Mouse (Mus musculus): ENCODE data around the gene Banf2. TPM values are rescaled to one million over a fixed set of nuclear protein-coding genes. Genes with fewer than 3 reads are reported as not detected.
A peak's percentile ranks its signal among the peaks of the same experiment; 100 is the strongest.

Gene Banf2
- polyA plus RNA-seq, 1 experiment from 2014 or later: not detected

GRCm38 (mm10) chr2:144010282-144011044, 22.4 kb upstream of the Banf2 start:
- Histone ChIP-seq H3K4me1 (ENCODE audit: control insufficient read depth in 2 of 2, insufficient read depth in 2 of 2, low read length in 2 of 2) (peaks cover 9 to 32% of the 10 kb centered on the region in 2 experiments), H3K27ac (replicated peaks in 1 of 2; ENCODE audit: control insufficient read depth in 1 of 2, insufficient read depth in 1 of 2, low read depth in 2 of 2, low read length in 2 of 2) (peak overlapping the region; percentile 95 to 97), H3K27me3 (ENCODE audit: control insufficient read depth, insufficient read depth, low read length) (no peaks in the 10 kb centered on the region), H3K36me3 (ENCODE audit: control insufficient read depth, insufficient read depth, low read length) (peaks cover 13% of the 10 kb centered on the region), H3K4me2 (ENCODE audit: low read length) (peak overlapping the region; percentile 63), H3K9me3 (ENCODE audit: control insufficient read depth, low read length) (no peaks in the 10 kb centered on the region), H3K4me3 (ENCODE audit: control insufficient read depth in 1 of 2, insufficient read depth in 1 of 2, low read depth in 1 of 2, low read length in 2 of 2) (peak overlapping the region; percentile 96 to 98), H3K9ac (ENCODE audit: low read length) (peak overlapping the region; percentile 99)
- WGBS: under 1% methylated on average over 78 of the region's 107 CpGs
- peak; percentile 45 for ATAC-seq (ENCODE audit: insufficient number of reproducible peaks, insufficient read depth, low FRiP score, low read depth)

GRCm38 (mm10) chr2:144011080-144011551, 21.7 kb upstream of the Banf2 start, which contains the start of gene Rrbp1:
Gene Rrbp1 (minus strand): TSS chr2:144011263.
- peaks cover 13% of the 10 kb centered on the region for H3K36me3 ChIP-seq (ENCODE audit: control insufficient read depth, insufficient read depth, low read length)
- no peaks in the 10 kb centered on the region for H3K27me3 ChIP-seq (ENCODE audit: control insufficient read depth, insufficient read depth, low read length)
- peak within 1 kb of the TSS; percentile 95 to 97 for H3K27ac ChIP-seq (replicated peaks in 1 of 2; ENCODE audit: control insufficient read depth in 1 of 2, insufficient read depth in 1 of 2, low read depth in 2 of 2, low read length in 2 of 2)
- WGBS: 1% methylated on average over 47 of the region's 53 CpGs
- no peaks in the 10 kb centered on the region for H3K9me3 ChIP-seq (ENCODE audit: control insufficient read depth, low read length)
- H3K4me3 ChIP-seq (ENCODE audit: control insufficient read depth in 1 of 2, insufficient read depth in 1 of 2, low read depth in 1 of 2, low read length in 2 of 2): peak within 1 kb of the TSS; percentile 96 to 98
- H3K4me2 ChIP-seq (ENCODE audit: low read length): peak within 1 kb of the TSS; percentile 63
- peak within 1 kb of the TSS; percentile 99 for H3K9ac ChIP-seq (ENCODE audit: low read length)
- peak; percentile 97 for ATAC-seq (ENCODE audit: insufficient number of reproducible peaks, insufficient read depth, low FRiP score, low read depth)
- H3K4me1 ChIP-seq (ENCODE audit: control insufficient read depth in 2 of 2, insufficient read depth in 2 of 2, low read length in 2 of 2): peaks cover 4 to 25% of the 10 kb centered on the region in 2 experiments

DNA sequence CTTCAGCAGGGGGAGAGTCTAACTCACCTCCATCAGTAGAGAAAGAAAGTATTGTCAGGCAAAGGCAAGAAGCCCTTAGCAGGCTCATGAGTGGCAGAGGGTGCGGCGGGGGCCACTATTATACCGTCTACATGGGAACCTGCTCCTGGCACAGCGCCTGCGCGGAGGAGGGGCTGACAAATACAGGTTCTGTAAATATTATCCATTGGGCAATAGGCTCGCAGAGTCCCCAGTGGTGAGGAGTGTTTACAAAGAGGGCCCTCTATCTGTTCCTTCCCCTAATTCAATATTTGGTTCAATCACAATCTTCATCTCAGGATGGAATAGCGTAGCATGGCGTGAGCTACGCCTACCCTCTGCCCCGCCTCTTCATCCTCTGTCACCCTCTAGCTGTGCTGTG, 18.8 kb upstream of the Banf2 start:
- Histone ChIP-seq H3K27ac (replicated peaks in 1 of 2; ENCODE audit: control insufficient read depth in 1 of 2, insufficient read depth in 1 of 2, low read depth in 2 of 2, low read length in 2 of 2) (no peak overlapping the region), H3K27me3 (ENCODE audit: control insufficient read depth, insufficient read depth, low read length) (no peaks in the 10 kb centered on the region), H3K4me3 (ENCODE audit: control insufficient read depth in 1 of 2, insufficient read depth in 1 of 2, low read depth in 1 of 2, low read length in 2 of 2) (no peak overlapping the region), H3K36me3 (ENCODE audit: control insufficient read depth, insufficient read depth, low read length) (no peaks in the 10 kb centered on the region), H3K4me1 (ENCODE audit: control insufficient read depth in 2 of 2, insufficient read depth in 2 of 2, low read length in 2 of 2) (peaks cover 3 to 7% of the 10 kb centered on the region in 2 experiments; a peak in 3 of 4 replicates), H3K9me3 (ENCODE audit: control insufficient read depth, low read length) (no peaks in the 10 kb centered on the region), H3K9ac (ENCODE audit: low read length) (no peak overlapping the region), H3K4me2 (ENCODE audit: low read length) (no peak overlapping the region)
- 78% methylated on average over 11 of the region's 11 CpGs for WGBS
- no peak for ATAC-seq (ENCODE audit: insufficient number of reproducible peaks, insufficient read depth, low FRiP score, low read depth)

DNA sequence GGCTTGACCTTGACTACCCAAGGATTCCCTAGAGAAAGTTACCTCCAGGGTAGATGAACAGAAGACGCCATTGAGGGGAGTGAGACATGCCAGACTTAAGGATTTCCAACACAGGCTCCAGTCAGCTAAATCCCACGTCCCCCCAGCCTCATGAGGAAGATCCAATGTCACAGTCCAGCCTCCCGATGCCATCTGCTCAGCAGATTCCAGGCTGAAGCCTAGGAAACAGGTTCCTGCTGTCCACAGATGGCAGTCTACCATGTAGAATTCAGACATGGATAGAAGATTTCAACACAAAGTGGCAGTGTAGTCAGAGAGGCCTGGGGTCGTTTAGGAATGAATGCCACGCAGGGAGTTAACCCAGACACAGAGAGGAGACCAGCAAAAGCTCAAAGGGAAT, 18.4 kb upstream of the Banf2 start:
- no peaks in the 10 kb centered on the region for H3K36me3 ChIP-seq (ENCODE audit: control insufficient read depth, insufficient read depth, low read length)
- no peak for ATAC-seq (ENCODE audit: insufficient number of reproducible peaks, insufficient read depth, low FRiP score, low read depth)
- no peak overlapping the region for H3K4me2 ChIP-seq (ENCODE audit: low read length)
- no peak overlapping the region for H3K4me3 ChIP-seq (ENCODE audit: control insufficient read depth in 1 of 2, insufficient read depth in 1 of 2, low read depth in 1 of 2, low read length in 2 of 2)
- H3K27ac ChIP-seq (replicated peaks in 1 of 2; ENCODE audit: control insufficient read depth in 1 of 2, insufficient read depth in 1 of 2, low read depth in 2 of 2, low read length in 2 of 2): no peak overlapping the region
- no peaks in the 10 kb centered on the region for H3K27me3 ChIP-seq (ENCODE audit: control insufficient read depth, insufficient read depth, low read length)
- H3K9ac ChIP-seq (ENCODE audit: low read length): no peak overlapping the region
- 59% methylated on average over 5 of the region's 5 CpGs for WGBS
- H3K4me1 ChIP-seq (ENCODE audit: control insufficient read depth in 2 of 2, insufficient read depth in 2 of 2, low read length in 2 of 2): peaks cover 2 to 3% of the 10 kb centered on the region in 2 experiments; a peak in 3 of 4 replicates
- H3K9me3 ChIP-seq (ENCODE audit: control insufficient read depth, low read length): no peaks in the 10 kb centered on the region

GRCm38 (mm10) chr2:144015861-144016260, 17.0 kb upstream of the Banf2 start:
- no peak for ATAC-seq (ENCODE audit: insufficient number of reproducible peaks, insufficient read depth, low FRiP score, low read depth)
- H3K9me3 ChIP-seq (ENCODE audit: control insufficient read depth, low read length): no peaks in the 10 kb centered on the region
- H3K36me3 ChIP-seq (ENCODE audit: control insufficient read depth, insufficient read depth, low read length): no peaks in the 10 kb centered on the region
- no peak overlapping the region for H3K4me3 ChIP-seq (ENCODE audit: control insufficient read depth in 1 of 2, insufficient read depth in 1 of 2, low read depth in 1 of 2, low read length in 2 of 2)
- H3K9ac ChIP-seq (ENCODE audit: low read length): no peak overlapping the region
- H3K4me1 ChIP-seq (ENCODE audit: control insufficient read depth in 2 of 2, insufficient read depth in 2 of 2, low read length in 2 of 2): no peaks in the 10 kb centered on the region
- 81% methylated on average over 9 of the region's 9 CpGs for WGBS
- no peak overlapping the region for H3K27ac ChIP-seq (replicated peaks in 1 of 2; ENCODE audit: control insufficient read depth in 1 of 2, insufficient read depth in 1 of 2, low read depth in 2 of 2, low read length in 2 of 2)
- H3K4me2 ChIP-seq (ENCODE audit: low read length): no peak overlapping the region
- H3K27me3 ChIP-seq (ENCODE audit: control insufficient read depth, insufficient read depth, low read length): no peaks in the 10 kb centered on the region

GRCm38 (mm10) chr2:144019971-144020370, 12.9 kb upstream of the Banf2 start:
- Histone ChIP-seq H3K9ac (ENCODE audit: low read length) (no peak overlapping the region), H3K4me1 (ENCODE audit: control insufficient read depth in 2 of 2, insufficient read depth in 2 of 2, low read length in 2 of 2) (no peaks in the 10 kb centered on the region), H3K9me3 (ENCODE audit: control insufficient read depth, low read length) (no peaks in the 10 kb centered on the region), H3K36me3 (ENCODE audit: control insufficient read depth, insufficient read depth, low read length) (no peaks in the 10 kb centered on the region), H3K27ac (replicated peaks in 1 of 2; ENCODE audit: control insufficient read depth in 1 of 2, insufficient read depth in 1 of 2, low read depth in 2 of 2, low read length in 2 of 2) (no peak overlapping the region), H3K27me3 (ENCODE audit: control insufficient read depth, insufficient read depth, low read length) (no peaks in the 10 kb centered on the region), H3K4me2 (ENCODE audit: low read length) (no peak overlapping the region), H3K4me3 (ENCODE audit: control insufficient read depth in 1 of 2, insufficient read depth in 1 of 2, low read depth in 1 of 2, low read length in 2 of 2) (no peak overlapping the region)
- WGBS: 63% methylated on average over 2 of the region's 2 CpGs
- ATAC-seq (ENCODE audit: insufficient number of reproducible peaks, insufficient read depth, low FRiP score, low read depth): no peak

- H3K9ac ChIP-seq (ENCODE audit: low read length): no peak overlapping the region
- no peaks in the 10 kb centered on the region for H3K36me3 ChIP-seq (ENCODE audit: control insufficient read depth, insufficient read depth, low read length)
- H3K4me1 ChIP-seq (ENCODE audit: control insufficient read depth in 2 of 2, insufficient read depth in 2 of 2, low read length in 2 of 2): no peaks in the 10 kb centered on the region
- no peaks in the 10 kb centered on the region for H3K9me3 ChIP-seq (ENCODE audit: control insufficient read depth, low read length)
- H3K4me3 ChIP-seq (ENCODE audit: control insufficient read depth in 1 of 2, insufficient read depth in 1 of 2, low read depth in 1 of 2, low read length in 2 of 2): no peak overlapping the region
- WGBS: 83% methylated on average over 3 of the region's 3 CpGs
- no peak for ATAC-seq (ENCODE audit: insufficient number of reproducible peaks, insufficient read depth, low FRiP score, low read depth)
- H3K27ac ChIP-seq (replicated peaks in 1 of 2; ENCODE audit: control insufficient read depth in 1 of 2, insufficient read depth in 1 of 2, low read depth in 2 of 2, low read length in 2 of 2): no peak overlapping the region
- no peaks in the 10 kb centered on the region for H3K27me3 ChIP-seq (ENCODE audit: control insufficient read depth, insufficient read depth, low read length)
- H3K4me2 ChIP-seq (ENCODE audit: low read length): no peak overlapping the region
Measured at GRCm38 (mm10) chr2:144022441-144022840, 10.4 kb upstream of the Banf2 start.
